Mouse (Mus musculus) C2C12 (cell line): ENCODE results near the gene Slc39a11. TPM values are rescaled to one million over a fixed set of nuclear protein-coding genes. Genes with fewer than 3 reads are reported as not detected.

Experiments used
- H3K27me3 ChIP-seq: one replicate; pipeline ENCODE4 v1.6.1; 2011; ENCODE audit not compliant: control insufficient read depth, insufficient read depth, insufficient read length
- H3K36me3 ChIP-seq: one replicate; pipeline ENCODE4 v1.6.1; 2011; ENCODE audit not compliant: control insufficient read depth, insufficient read depth
- H3K4me3 ChIP-seq: one replicate; pipeline ENCODE4 v1.5.1; 2011; ENCODE audit warnings: mild to moderate bottlenecking, control low read depth; ENCODE audit not compliant: poor library complexity, insufficient read depth, severe bottlenecking
- H3K79me2 ChIP-seq: one replicate; pipeline ENCODE4 v1.6.1; 2011; ENCODE audit not compliant: control insufficient read depth, insufficient read depth
- H3K79me3 ChIP-seq: one replicate; pipeline ENCODE4 v1.6.1; 2011; ENCODE audit warnings: low read depth, control low read depth
- H3ac ChIP-seq: one replicate; pipeline ENCODE3; 2011; ENCODE audit warnings: low read depth; ENCODE audit not compliant: control insufficient read depth, insufficient read length
- CEBPB ChIP-seq: IDR thresholded peaks from one replicate; pipeline ENCODE4 v1.6.1; 2011; ENCODE audit warnings: low read depth, mild to moderate bottlenecking, control low read depth, moderate library complexity
- CTCF ChIP-seq: IDR thresholded peaks from one replicate; pipeline ENCODE4 v1.5.1; 2011; ENCODE audit not compliant: control insufficient read depth, insufficient read depth, insufficient read length
- FOSL1 ChIP-seq: IDR thresholded peaks from one replicate; pipeline ENCODE4 v1.8.0; 2011; ENCODE audit warnings: mild to moderate bottlenecking, low read length; ENCODE audit not compliant: poor library complexity, insufficient read depth, severe bottlenecking
- MAX ChIP-seq: IDR thresholded peaks from one replicate; pipeline ENCODE4 v1.6.1; 2011; ENCODE audit warnings: mild to moderate bottlenecking, control low read depth
- MYOD1 ChIP-seq: IDR thresholded peaks from one replicate; pipeline ENCODE4 v1.6.1; 2011; ENCODE audit warnings: low read depth; ENCODE audit not compliant: control insufficient read depth, insufficient read length
- MYOG ChIP-seq: IDR thresholded peaks from one replicate; pipeline ENCODE4 v1.6.1; 2011; ENCODE audit not compliant: control insufficient read depth, insufficient read length; ENCODE audit errors: extremely low read depth
- USF1 ChIP-seq: IDR thresholded peaks from one replicate; pipeline ENCODE4 v1.6.1; 2011; ENCODE audit warnings: low read depth, mild to moderate bottlenecking, control low read depth, moderate library complexity
- polyA plus RNA-seq: library from polyadenylated mRNA; unstranded; fragments of >200 nt; fragmentation: generic; extraction: Trizol; gene quantifications from one replicate; pipeline ENCODE4 v1.2.1, GENCODE M21; 2012; ENCODE audit warnings: missing spikeins

The Slc39a11 gene
- polyA plus RNA-seq, 1 experiment: 10.0 TPM

DNA sequence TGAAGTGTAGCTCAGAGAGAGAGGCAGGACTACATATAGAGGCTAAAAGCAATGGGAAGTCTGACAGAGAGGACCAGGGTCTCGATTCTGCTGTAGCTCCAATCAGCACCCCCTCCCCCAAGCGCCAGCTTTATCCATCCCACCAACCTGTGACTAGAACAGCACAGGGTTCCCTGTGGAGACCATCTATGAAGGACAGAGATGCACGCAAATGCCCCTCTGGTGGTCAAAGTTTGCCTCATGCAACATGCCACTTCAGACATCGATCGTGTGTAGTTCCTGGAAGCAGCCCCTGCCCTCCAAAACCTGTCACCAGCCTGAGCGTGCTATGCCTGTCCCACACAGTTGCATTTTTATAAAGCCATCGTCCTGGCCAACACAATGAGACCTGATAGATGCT lies 129.9 kb downstream of the Slc39a11 start:
- Histone ChIP-seq H3K4me3 (no peak overlapping the region), H3K79me2 (no peaks in the 10 kb centered on the region), H3K27me3 (no peaks in the 10 kb centered on the region), H3K79me3 (no peaks in the 10 kb centered on the region), H3ac (no peak overlapping the region), H3K36me3 (no peaks in the 10 kb centered on the region)
- TF ChIP-seq MAX (no peak), CTCF (no peak), CEBPB (no peak), MYOG (no peak), FOSL1 (no peak), MYOD1 (no peak), USF1 (no peak)

GRCm38 (mm10) chr11:113518176-113518575 lies 131.7 kb downstream of the Slc39a11 start:
- H3K27me3 ChIP-seq: no peaks in the 10 kb centered on the region
- H3K79me3 ChIP-seq: no peaks in the 10 kb centered on the region
- H3K36me3 ChIP-seq: no peaks in the 10 kb centered on the region
- H3K79me2 ChIP-seq: no peaks in the 10 kb centered on the region
- H3K4me3 ChIP-seq: no peak overlapping the region
- no peak overlapping the region for H3ac ChIP-seq
- TF ChIP-seq USF1 (no peak), FOSL1 (no peak), MYOG (no peak), MAX (no peak), MYOD1 (no peak), CEBPB (no peak), CTCF (no peak)

GRCm38 (mm10) chr11:113516156-113516555 lies 133.7 kb downstream of the Slc39a11 start:
- Histone ChIP-seq H3ac (no peak overlapping the region), H3K79me3 (no peaks in the 10 kb centered on the region), H3K4me3 (no peak overlapping the region), H3K36me3 (no peaks in the 10 kb centered on the region), H3K27me3 (no peaks in the 10 kb centered on the region), H3K79me2 (no peaks in the 10 kb centered on the region)
- TF ChIP-seq MYOG (no peak), CTCF (no peak), USF1 (no peak)

DNA sequence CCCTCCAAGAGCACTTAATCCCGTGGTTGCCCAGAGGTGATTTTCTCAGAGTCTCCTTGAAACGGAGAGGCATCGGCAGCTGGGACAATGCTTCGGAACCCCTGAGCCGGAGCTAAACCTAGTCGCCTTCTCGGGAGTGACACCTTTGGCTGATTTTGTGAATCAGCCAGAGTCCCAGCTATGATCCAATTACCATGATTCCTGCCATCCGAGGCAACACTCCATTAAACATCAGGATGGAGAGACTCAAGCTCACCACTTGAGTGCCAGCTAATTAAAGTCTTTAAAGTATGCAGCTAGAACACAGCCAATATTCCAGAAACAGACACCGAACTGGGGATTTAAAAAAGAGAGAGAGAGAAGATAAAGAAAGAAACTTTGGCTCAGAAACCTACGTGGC lies 136.9 kb downstream of the Slc39a11 start:
- no peaks in the 10 kb centered on the region for H3K27me3 ChIP-seq
- no peak for TF ChIP-seq CTCF
- no peak for TF ChIP-seq USF1
- no peak for TF ChIP-seq CEBPB
- no peak for TF ChIP-seq MYOG
- TF ChIP-seq MYOD1: no peak
- TF ChIP-seq MAX: no peak
- TF ChIP-seq FOSL1: no peak
- no peaks in the 10 kb centered on the region for H3K79me3 ChIP-seq

DNA sequence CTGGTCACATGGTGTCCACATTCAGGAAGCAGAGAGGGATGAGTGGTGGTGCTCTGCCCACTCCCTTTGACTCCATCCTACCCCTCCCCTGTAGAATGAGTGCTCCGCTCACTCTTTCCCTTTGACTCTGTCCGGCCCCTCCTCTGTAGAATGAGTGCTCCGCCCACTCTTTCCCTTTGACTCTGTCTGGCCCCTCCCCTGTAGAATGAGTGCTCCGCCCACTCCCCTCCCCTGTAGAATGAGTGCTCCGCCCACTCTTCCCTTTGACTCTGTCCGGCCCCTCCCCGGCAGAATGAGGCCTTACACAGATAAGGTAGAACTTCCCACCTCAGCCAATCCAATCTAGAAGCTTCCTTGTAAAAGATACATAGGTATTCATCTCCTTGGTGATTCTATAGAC lies 137.7 kb downstream of the Slc39a11 start:
- Histone ChIP-seq H3K79me2 (no peaks in the 10 kb centered on the region), H3K4me3 (no peak overlapping the region), H3K27me3 (no peaks in the 10 kb centered on the region), H3K79me3 (no peaks in the 10 kb centered on the region), H3K36me3 (no peaks in the 10 kb centered on the region), H3ac (no peak overlapping the region)
- TF ChIP-seq MYOD1 (no peak), MYOG (no peak), MAX (no peak), CEBPB (no peak), USF1 (no peak), CTCF (no peak), FOSL1 (no peak)

More for the DNA sequence above, 136.9 kb downstream of the Slc39a11 start:
- Histone ChIP-seq H3K36me3 (no peaks in the 10 kb centered on the region), H3K4me3 (no peak overlapping the region), H3ac (no peak overlapping the region), H3K79me2 (no peaks in the 10 kb centered on the region)

DNA sequence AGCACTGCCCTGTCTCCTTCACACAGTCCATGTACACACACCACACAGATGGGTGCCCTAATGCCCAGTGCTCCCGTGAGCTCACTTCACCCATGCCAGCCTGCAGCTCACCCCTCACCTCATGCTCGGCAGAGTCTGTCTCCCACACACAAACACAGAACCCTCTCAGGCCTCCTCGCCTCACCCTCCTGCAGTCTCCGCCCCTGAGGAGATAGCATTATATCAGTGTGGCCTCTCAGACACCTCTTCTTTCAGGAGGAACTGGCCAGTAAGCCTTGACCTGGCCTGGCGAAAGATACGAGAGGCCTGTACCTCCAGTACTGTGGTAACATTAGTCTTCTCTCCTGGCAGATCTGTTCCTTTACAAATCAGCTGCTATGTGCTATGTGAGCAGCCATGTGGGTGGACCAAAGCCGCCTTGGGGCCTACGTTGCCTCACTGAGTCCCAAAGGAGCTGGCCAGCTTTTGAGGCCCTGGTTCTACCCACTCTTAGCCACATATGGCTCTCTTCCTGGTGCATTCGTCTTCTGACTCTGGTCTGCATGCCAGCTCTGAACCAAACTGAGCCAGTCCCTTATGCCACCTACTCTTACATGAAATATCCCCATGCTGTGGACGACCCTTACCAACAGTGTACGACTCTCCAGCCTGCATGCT lies 138.8 kb downstream of the Slc39a11 start:
- Histone ChIP-seq H3ac (no peak overlapping the region), H3K36me3 (no peaks in the 10 kb centered on the region), H3K27me3 (no peaks in the 10 kb centered on the region), H3K79me2 (no peaks in the 10 kb centered on the region), H3K79me3 (no peaks in the 10 kb centered on the region), H3K4me3 (no peak overlapping the region)
- no peak for TF ChIP-seq CEBPB
- no peak for TF ChIP-seq MYOG
- TF ChIP-seq MYOD1: no peak
- TF ChIP-seq USF1: no peak
- TF ChIP-seq CTCF: no peak
- no peak for TF ChIP-seq MAX
- no peak for TF ChIP-seq FOSL1
